Mouse (Mus musculus) embryonic facial prominence, embryonic 14.5 days (tissue): ENCODE measurements around the gene Grk2. TPM values are rescaled to one million over a fixed set of nuclear protein-coding genes. Genes with fewer than 3 reads are reported as not detected.

Source experiments
- ATAC-seq: fragments of 200-750 bp; cut with Nextera tagmentation; 2 replicates; pipeline ENCODE4 v1.8.0; 2017; ENCODE audit warnings: low read depth, moderate number of reproducible peaks, moderate TSS enrichment
- DNase-seq: peaks from one replicate; pipeline ENCODE4 v3.0.0-alpha.2; 2015; ENCODE audit warnings: low spot score
- H3K27ac ChIP-seq: fragments of 300-500 bp; sonication (generic); replicated peaks from 2 replicates; pipeline ENCODE4 v1.5.1; 2014; ENCODE audit warnings: low read depth, mild to moderate bottlenecking, low read length, moderate library complexity
- H3K27me3 ChIP-seq: fragments of 300-500 bp; sonication (generic); replicated peaks from 2 replicates; pipeline ENCODE4 v1.6.1; 2014; ENCODE audit warnings: low read length; ENCODE audit not compliant: control insufficient read depth, insufficient read depth
- H3K36me3 ChIP-seq: fragments of 300-500 bp; sonication (generic); 2 replicates; pipeline ENCODE4 v1.6.1; 2014; ENCODE audit warnings: low read length, mixed read lengths; ENCODE audit not compliant: control insufficient read depth, insufficient read depth
- H3K4me1 ChIP-seq: fragments of 300-500 bp; sonication (generic); 2 replicates; pipeline ENCODE4 v1.6.1; 2014; ENCODE audit warnings: antibody characterized with exemption, low read length; ENCODE audit not compliant: control insufficient read depth, insufficient read depth
- H3K4me2 ChIP-seq: fragments of 300-500 bp; sonication (generic); 2 replicates; pipeline ENCODE4 v1.6.1; 2014; ENCODE audit warnings: low read depth, mild to moderate bottlenecking, low read length, moderate library complexity, mixed read lengths
- H3K4me3 ChIP-seq: fragments of 300-500 bp; sonication (generic); 2 replicates; pipeline ENCODE4 v1.5.1; 2014; ENCODE audit warnings: low read depth, mild to moderate bottlenecking, low read length
- H3K9ac ChIP-seq: fragments of 300-500 bp; sonication (generic); 2 replicates; pipeline ENCODE4 v1.6.1; 2014; ENCODE audit warnings: low read depth, mild to moderate bottlenecking, low read length, moderate library complexity, mixed read lengths
- H3K9me3 ChIP-seq: fragments of 300-500 bp; sonication (generic); 2 replicates; pipeline ENCODE4 v1.6.1; 2016; ENCODE audit warnings: low read length; ENCODE audit not compliant: control insufficient read depth
- WGBS: fragments of 180-500 bp; shearing (Covaris S2); extraction: QIAGEN DNeasy Blood & Tissue Kit; methylation state at CpG from one replicate; pipeline ENCODE4 v1.1.7; 2014; 5-methylcytosine and 5-hydroxymethylcytosine counted together
- polyA plus RNA-seq: library from polyadenylated mRNA; unstranded; fragments of >200 nt; fragmentation: Nextera tagmentation; extraction: Ambion mirVana; gene quantifications from 2 replicates; pipeline ENCODE4 v1.2.1, GENCODE M21; 2014

Grk2 gene
- polyA plus RNA-seq, 1 experiment from 2014 or later = 18.9 TPM

GRCm38 (mm10) chr19:4309302-4309701 is 3.3 kb upstream of the Grk2 start:
- DNase-seq (no peak), ATAC-seq (no peak)
- H3K4me1 ChIP-seq = peaks cover 13% of the 10 kb centered on the region
- 0 out of 2 replicates have a peak, but pooled peaks cover 11% of the 10 kb centered on the region for H3K36me3 ChIP-seq
- H3K9ac ChIP-seq = no peak overlapping the region
- H3K27ac ChIP-seq = no peak overlapping the region
- H3K27me3 ChIP-seq = no peaks in the 10 kb centered on the region
- H3K9me3 ChIP-seq = no peaks in the 10 kb centered on the region
- no peak overlapping the region for H3K4me3 ChIP-seq
- WGBS = 93% methylated on average over 4 of the region's 4 CpGs
- H3K4me2 ChIP-seq = no peak overlapping the region

- Histone ChIP-seq H3K4me1 (peaks cover 49% of the 10 kb centered on the region), H3K27me3 (no peaks in the 10 kb centered on the region), H3K4me2 (peak overlapping the region; percentile 84), H3K9ac (peak overlapping the region; percentile 98), H3K4me3 (peak overlapping the region; percentile 95), H3K27ac (peak overlapping the region; percentile 89), H3K36me3 (no peaks in the 10 kb centered on the region), H3K9me3 (no peaks in the 10 kb centered on the region)
- peak; percentile 66 for ATAC-seq
- peak; percentile 51 for DNase-seq
- 1% methylated on average over 8 of the region's 68 CpGs for WGBS
These were observed 382 bp downstream of the Grk2 start for GRCm38 (mm10) chr19:4305491-4306189.

DNA sequence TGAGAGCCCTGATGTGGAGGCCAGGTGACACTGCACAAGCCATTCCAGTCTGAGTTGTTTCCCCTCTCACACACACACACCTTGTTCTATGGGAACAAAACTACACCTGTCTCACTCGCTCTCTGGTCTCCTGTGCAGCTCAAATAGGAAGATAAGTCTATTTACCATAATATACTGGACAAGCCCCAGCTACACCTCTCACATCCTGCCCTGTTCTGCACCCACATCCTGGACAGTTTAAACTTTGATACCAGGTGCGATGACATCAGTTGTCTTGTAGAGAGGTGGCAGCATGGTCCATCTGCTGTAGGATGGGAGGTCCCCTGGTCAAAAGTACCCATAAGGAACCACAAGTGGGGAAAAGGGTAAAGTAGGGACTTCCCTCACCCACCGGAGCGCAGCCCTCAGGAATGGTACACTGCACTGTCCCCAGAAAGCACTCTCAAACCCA is 1.1 kb downstream of the Grk2 start:
- no peaks in the 10 kb centered on the region for H3K9me3 ChIP-seq
- ATAC-seq (no peak), DNase-seq (no peak)
- peak overlapping the region; percentile 98 for H3K9ac ChIP-seq
- H3K27me3 ChIP-seq = no peaks in the 10 kb centered on the region
- 53% methylated on average over 4 of the region's 4 CpGs for WGBS
- H3K36me3 ChIP-seq = no peaks in the 10 kb centered on the region
- peak overlapping the region; percentile 95 for H3K4me3 ChIP-seq
- peak overlapping the region; percentile 28; the same call in 1 of the 2 replicates for H3K27ac ChIP-seq
- H3K4me1 ChIP-seq = peaks cover 55% of the 10 kb centered on the region
- peak overlapping the region; percentile 84 for H3K4me2 ChIP-seq

DNA sequence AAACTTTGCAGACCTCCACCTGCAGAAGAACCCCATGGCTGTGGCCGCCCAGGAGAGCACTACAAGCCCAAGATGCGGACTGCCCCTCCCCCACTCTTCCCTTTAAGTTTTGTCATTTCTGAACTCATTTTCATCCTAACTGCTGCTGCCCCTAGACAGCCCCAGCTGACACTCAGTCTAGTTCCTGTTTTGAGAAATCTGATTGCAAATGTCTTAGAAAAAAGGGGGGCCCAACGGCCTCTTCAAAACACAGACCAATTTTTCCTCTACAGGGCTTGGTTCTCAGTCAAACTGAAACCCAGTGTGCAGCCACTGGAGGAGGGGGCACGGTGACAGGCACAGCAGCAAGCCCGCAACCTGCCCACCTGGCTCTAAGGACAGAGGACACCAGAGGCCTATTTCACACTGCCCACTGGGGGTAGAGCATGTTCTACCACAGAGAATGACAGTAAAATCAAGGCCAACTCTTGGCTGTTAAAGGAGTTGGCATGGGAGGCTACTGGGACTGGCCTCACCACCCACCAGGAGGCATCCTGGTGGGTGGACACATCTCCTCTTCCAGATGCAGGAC is 1.7 kb downstream of the Grk2 start:
- Histone ChIP-seq H3K4me2 (peak overlapping the region; percentile 84), H3K36me3 (no peaks in the 10 kb centered on the region), H3K27ac (0 out of 2 replicates have a peak overlapping the region, but pooled peaks have one; percentile 28), H3K27me3 (no peaks in the 10 kb centered on the region), H3K9ac (peak overlapping the region; percentile 98; the same call in 1 of the 2 replicates), H3K9me3 (no peaks in the 10 kb centered on the region), H3K4me1 (peaks cover 57% of the 10 kb centered on the region), H3K4me3 (peak overlapping the region; percentile 95)
- DNase-seq = no peak
- ATAC-seq = no peak
- WGBS = 65% methylated on average over 5 of the region's 5 CpGs

GRCm38 (mm10) chr19:4303640-4303995 is 2.4 kb downstream of the Grk2 start:
- Histone ChIP-seq H3K27ac (no peak overlapping the region), H3K4me2 (peak overlapping the region; percentile 84; the same call in 1 of the 2 replicates), H3K4me3 (no peak overlapping the region), H3K4me1 (peaks cover 57% of the 10 kb centered on the region), H3K36me3 (no peaks in the 10 kb centered on the region), H3K27me3 (no peaks in the 10 kb centered on the region), H3K9me3 (no peaks in the 10 kb centered on the region), H3K9ac (no peak overlapping the region)
- DNase-seq = no peak
- ATAC-seq = no peak
- WGBS = 90% methylated on average over 5 of the region's 5 CpGs

- ATAC-seq = no peak
- Histone ChIP-seq H3K27me3 (no peaks in the 10 kb centered on the region), H3K9ac (peak overlapping the region; percentile 41), H3K4me2 (peak overlapping the region; percentile 84), H3K36me3 (0 out of 2 replicates have a peak, but pooled peaks cover 1% of the 10 kb centered on the region), H3K9me3 (no peaks in the 10 kb centered on the region), H3K4me3 (0 out of 2 replicates have a peak overlapping the region, but pooled peaks have one; percentile 18), H3K4me1 (peaks cover 57% of the 10 kb centered on the region), H3K27ac (peak overlapping the region; percentile 85; the same call in 1 of the 2 replicates)
- DNase-seq = peak; percentile 13
- 74% methylated on average over 7 of the region's 7 CpGs for WGBS
These were observed 2.9 kb downstream of the Grk2 start for GRCm38 (mm10) chr19:4302936-4303639.

GRCm38 (mm10) chr19:4301735-4302651 is 4.0 kb downstream of the Grk2 start:
- peak; percentile 75 for DNase-seq
- H3K4me1 ChIP-seq = peaks cover 57% of the 10 kb centered on the region
- H3K4me3 ChIP-seq = peak overlapping the region; percentile 18
- ATAC-seq = peak; percentile 6; the same call in 1 of the 2 replicates
- WGBS = 8% methylated on average over 21 of the region's 21 CpGs
- H3K36me3 ChIP-seq = 0 out of 2 replicates have a peak, but pooled peaks cover 7% of the 10 kb centered on the region
- no peaks in the 10 kb centered on the region for H3K27me3 ChIP-seq
- H3K9me3 ChIP-seq = no peaks in the 10 kb centered on the region
- peak overlapping the region; percentile 41 for H3K9ac ChIP-seq
- H3K27ac ChIP-seq = peak overlapping the region; percentile 85
- H3K4me2 ChIP-seq = peak overlapping the region; percentile 84
